Mouse (Mus musculus) kidney, postnatal 25 days (tissue): ENCODE results near the gene Sufu.
A peak's percentile ranks its signal among the peaks of the same experiment; 100 is the strongest.

Experiments
- DNase-seq, 2 experiments: peaks; one replicate each; pipeline ENCODE4 v3.0.0; 2021; ENCODE audit warnings: mixed read lengths in 2 of 2

Gene Sufu

GRCm38 (mm10) chr19:46517529-46518351 is 121.0 kb downstream of the Sufu start:
- DNase-seq = peak in 1 of 2 experiments; percentile 45

DNA sequence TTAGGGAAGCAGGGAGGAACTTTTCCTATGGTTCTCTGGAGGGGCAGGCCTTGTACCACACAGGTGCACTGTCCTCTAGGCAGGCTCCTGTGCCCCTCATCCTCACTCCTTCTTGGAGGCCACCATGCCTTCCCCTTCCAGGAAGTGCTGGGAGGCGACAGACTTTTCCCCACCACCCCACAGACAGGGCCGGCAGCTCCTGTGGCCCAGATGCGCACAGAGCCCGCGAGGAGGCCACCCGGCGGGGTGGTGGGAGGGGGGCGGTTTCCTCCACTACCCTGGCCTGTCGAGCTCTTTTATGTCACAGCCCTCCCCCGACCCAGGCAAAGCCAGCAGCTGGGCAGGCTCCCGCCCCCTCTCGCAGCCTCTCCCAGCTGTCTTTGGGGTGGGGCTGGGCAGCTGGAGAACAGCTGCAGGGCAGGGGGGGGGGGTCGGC is 121.7 kb downstream of the Sufu start:
- peak in 1 of 2 experiments; percentile 64 for DNase-seq

- no peak for DNase-seq
Observed at GRCm38 (mm10) chr19:46518828-46519621, 122.3 kb downstream of the Sufu start.

GRCm38 (mm10) chr19:46521698-46522097 is 125.0 kb downstream of the Sufu start:
- DNase-seq = no peak

DNA sequence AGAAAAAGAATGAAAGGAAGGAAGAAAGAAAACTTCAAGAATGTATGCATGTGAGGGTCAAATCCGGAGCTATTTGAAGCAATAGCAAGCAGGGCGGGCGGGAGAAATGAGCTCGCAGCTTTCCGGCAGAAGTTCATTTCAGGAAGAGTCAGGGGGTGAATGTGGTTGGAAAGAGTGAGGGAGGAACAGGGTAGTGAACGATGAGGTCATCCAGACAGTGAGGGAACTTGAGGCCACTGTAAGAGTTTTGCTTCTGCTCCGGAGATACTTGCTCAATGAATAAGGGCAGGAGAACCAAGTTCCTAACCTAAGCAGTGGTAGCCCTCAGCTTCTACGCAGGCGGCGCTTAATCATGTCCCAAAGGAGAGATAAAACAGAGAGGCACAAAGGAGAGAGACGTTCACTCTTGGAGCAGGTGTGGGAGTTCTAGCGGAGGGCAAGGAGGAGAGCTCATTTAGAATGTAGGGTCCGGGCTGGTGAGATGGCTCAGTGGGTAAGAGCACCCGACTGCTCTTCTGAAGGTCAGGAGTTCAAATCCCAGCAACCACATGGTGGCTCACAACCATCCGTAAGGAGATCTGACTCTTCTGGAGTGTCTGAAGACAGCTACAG is 125.8 kb downstream of the Sufu start:
- DNase-seq = peak in 1 of 2 experiments; percentile 35

DNA sequence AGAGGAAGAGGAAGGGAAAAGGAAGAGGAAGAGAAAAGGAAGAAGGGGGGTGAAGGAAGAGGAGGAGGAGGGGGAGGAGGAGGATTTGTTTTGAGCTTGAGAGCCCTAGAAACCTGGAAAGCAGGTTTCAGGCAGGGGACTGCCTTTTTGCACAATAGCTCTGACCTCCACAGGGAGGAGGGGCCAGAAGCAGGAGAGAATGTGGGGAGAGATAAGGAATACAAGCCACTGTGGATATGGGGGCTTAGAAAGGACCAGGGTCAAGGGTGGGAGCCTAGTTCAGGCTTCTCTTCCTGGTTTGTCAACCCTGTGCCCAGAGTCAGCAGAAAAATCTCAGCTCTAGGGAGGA is 126.4 kb downstream of the Sufu start:
- DNase-seq = no peak

GRCm38 (mm10) chr19:46523480-46524151 is 126.9 kb downstream of the Sufu start:
- peak; percentile 72 to 82 for DNase-seq

GRCm38 (mm10) chr19:46524152-46524544 is 127.5 kb downstream of the Sufu start:
- no peak for DNase-seq

DNA sequence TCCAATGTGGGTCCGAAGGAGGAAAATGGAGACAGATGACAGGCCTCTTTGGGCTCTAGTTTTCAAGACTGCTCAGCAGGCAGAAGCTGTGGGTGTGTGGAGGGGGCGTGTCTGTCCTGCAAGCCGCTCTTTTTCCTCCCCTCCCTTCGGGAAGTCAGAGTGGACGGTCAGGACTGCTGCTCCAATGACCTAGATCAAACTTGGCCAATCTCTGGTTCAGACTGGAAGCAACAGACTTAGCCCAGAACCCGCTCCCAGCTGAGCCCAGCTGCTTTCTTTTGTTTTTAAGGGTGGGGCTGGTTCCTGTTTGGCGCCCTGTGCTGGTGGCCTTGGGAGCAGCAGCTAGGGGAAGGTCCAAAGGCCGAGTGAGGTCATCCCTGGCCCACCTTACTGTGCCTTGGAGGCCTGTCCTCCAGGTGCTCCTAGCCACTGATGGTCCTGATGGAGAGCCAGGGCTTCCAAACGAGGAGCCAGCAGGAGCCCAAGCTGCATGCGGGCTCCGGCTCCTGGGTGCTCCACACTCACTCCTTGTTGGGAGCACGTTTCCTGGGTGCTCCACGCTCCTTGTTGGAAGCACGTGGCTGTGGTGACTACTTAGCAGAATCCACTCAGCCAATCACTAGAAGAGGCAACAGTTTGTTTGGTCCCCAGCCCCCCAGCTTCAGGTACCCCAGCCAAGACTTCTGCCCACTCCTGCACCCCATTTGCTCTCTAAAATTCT is 128.1 kb downstream of the Sufu start:
- DNase-seq = peak; percentile 86 to 93

DNA sequence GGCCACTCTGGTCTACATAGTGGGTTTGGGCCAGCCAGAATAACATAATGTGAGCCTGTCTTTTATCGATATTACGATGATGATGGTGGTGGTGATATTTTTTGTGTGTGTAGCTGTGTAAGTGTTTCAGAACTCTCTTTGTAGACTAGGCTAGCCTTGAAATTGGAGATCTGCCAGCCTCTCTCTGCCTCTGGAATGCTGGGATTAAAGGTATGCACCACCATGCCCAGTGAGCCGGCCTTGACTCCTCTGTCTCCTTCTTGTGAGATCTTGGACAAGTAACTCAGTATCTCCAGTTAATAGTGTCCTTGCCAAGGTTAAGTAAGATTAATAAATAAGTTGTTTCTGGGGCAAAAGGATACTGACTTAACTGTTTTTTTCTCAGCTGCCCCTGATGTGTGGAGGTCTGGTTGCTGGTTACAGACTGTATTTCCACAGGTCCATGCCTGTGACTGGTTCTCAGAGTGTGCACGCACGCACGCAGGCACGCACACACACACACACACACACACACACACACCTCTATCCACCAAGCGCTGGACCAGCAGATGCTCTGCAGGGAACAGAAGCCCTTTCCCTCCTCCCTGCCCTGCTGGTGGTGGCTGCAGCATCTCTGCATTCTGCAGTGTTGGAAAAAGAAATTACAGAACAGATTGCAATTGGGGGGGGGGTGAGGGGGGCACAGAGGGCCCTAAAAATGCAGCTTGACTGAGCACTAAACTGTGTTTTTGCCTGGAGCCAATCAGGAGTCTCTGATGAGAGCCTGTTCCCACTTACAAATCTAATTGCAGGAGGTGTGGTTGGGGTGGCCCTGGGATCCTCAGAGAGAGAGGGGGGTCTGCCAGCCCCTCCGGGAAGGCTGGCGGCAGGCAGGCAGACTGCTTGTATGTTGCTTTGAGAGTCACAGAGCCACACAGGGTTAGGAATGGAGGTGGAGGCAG is 129.3 kb downstream of the Sufu start:
- DNase-seq = peak; percentile 68 to 74

DNA sequence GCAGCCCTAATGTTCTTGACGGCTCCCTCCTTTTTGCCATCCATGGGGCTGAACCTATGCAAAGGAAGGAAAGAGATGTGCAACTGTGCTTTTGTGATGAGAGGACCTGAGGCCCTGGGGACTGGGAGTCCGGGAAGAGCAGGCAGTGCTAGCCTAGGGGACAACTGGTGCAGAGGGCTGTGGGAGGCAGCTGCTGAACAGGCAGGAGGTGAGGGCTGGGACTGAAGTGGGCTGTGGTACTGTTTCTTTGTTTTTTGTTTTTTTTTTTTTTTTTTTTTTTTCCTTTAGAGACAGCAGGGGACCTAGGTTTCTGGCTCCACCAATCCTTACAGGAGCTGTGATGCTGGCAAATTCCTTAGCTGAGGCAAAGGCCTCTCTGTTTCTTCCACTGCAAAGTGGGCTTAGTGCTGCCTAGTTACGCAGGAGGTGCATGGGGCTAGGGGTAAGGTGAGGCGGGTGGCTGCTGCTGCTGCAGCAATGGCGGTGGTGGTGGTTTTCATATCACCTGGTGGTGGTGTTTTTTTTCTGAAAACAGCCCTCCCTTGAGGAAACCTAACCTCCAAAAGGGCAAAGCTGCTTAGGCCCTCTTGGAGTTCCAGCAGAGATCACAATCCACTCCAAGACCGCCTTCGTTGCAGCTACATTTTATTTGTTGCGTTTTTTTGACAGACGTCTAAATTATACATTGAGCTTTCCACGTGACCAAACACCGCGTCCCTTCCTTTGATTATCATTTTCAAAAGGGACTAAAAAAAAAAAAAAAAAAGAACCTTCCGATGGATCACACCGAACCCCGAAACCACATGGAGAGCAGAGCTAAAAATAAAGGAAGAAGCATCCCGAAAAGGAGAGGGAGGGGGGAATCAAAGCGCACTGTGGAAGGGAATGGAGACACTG is 131.2 kb downstream of the Sufu start:
- peak in 1 of 2 experiments; percentile 38 for DNase-seq

- DNase-seq = peak; percentile 90 to 97
Observed at GRCm38 (mm10) chr19:46528529-46529213, 132.0 kb downstream of the Sufu start.

DNA sequence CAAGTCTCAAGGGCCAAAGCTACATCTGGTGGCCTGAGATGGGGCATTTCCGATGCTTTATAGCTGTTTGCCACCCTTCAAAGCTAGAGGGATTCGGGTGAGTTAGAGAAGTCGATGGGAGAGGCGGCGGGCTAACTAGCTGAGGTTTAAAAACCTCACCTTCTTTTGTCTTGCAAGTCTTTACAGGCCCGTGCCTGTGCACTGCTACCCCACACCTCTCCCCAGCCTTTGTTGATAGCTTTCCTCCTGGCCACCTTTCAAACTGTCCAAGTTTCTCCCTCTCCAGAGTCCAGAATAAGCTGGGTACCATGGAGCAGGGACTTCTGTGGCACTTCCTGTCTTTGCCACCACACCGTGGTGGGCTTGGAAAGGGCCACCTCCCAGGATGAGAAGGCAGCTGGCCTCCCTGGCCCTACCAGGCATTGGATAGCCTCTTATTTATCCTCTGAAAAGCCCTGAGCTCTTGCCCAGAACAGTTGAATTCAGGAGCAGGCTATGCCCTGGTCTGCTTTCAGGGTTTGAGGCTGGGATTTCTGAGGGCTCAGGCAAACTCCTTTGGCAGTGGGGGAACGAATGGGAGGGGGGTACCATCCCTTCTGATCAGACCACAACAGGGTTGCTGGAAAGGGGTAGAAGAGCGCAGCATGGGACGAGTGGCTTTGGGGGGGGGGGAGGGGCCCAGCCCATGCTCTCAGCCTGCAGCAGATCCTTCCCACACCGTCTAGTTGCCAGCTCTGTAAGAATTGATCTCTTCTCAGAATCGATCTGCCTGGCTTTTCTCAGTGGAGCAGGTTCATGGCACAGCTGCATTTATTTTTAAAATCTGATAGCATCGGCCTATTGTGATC is 133.1 kb downstream of the Sufu start:
- DNase-seq = peak; percentile 20 to 41

GRCm38 (mm10) chr19:46530449-46530990 is 133.8 kb downstream of the Sufu start:
- peak; percentile 26 to 64 for DNase-seq

- DNase-seq = peak; percentile 59 to 64
Observed at GRCm38 (mm10) chr19:46531071-46532030, 134.7 kb downstream of the Sufu start.

GRCm38 (mm10) chr19:46532031-46532688 is 135.5 kb downstream of the Sufu start:
- peak; percentile 75 to 86 for DNase-seq
